Mouse (Mus musculus) thymus, adult 2 months (tissue): Measurements from ENCODE around the gene Atg13.

Source experiments
- CTCF ChIP-seq: fragments of 200-500 bp; IDR thresholded peaks from 2 replicates; pipeline ENCODE4 v1.5.1; 2012; ENCODE audit warnings: mild to moderate bottlenecking, control low read depth, low read length, moderate library complexity, borderline replicate concordance; ENCODE audit not compliant: control insufficient read depth, poor library complexity, insufficient read depth; ENCODE audit errors: extremely low read depth
- POLR2A ChIP-seq: fragments of 200-500 bp; IDR thresholded peaks from 2 replicates; pipeline ENCODE4 v1.6.1; 2012; ENCODE audit warnings: mild to moderate bottlenecking, low read length, control low read depth, moderate library complexity; ENCODE audit not compliant: control insufficient read depth, poor library complexity, insufficient read depth; ENCODE audit errors: extremely low read depth

DNA sequence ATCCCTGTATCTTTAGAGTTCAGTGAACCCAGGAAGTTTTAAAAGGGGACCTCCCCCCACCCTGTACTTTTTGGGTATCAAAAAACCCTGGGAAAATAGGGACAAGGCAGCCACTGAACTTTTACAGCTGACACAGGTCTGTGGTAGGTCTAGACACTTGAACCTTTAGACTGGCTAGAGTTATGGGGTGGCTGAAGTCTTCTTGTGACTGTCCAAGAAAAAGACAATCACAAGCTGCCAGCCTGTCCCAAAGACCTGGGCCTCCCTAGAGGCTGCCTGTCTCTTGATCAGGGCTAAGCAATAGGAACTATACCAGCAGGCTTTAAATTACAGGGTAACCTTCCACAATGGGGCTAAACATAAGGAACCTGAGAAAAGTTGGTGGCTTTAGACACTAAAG lies 33.4 kb downstream of the Atg13 start:
- no peak for TF ChIP-seq POLR2A
- no peak for TF ChIP-seq CTCF
